Mouse (Mus musculus): ENCODE measurements at regions not wholly inside any gene's neighbourhood (a gene's known extent, or its start where the extent isn't known, plus 50 kb on each side); places are given as distances from the start of the nearest gene placed in this dataset.

DNA sequence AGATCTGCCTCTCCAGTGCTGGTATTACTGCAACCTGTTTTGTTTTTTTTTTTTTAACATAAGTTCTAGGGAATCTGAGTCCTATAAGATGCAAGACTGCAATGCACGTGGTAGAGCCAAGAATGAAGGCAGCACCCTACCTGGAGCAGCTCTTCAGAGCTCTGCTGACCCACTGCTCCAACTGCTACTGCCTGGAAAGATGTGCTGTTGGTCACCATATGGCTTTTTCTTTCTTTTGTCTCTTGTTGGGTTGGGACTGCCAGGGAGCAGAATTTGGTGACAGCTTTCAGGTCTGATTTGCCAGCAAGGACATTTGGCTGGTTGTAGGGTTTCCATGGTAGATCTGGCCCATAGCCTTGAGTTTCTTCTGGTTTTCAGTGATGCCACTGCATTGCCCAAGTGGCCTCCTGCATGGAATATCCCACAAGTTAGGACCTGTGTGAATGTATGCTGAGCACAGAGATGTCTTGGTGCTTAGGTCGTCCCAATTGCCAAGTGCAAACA, 123.9 kb upstream of the Irf2bp2 start:
- DNase-seq (ENCODE audit: low spot score in 2 of 2), result no peak

DNA sequence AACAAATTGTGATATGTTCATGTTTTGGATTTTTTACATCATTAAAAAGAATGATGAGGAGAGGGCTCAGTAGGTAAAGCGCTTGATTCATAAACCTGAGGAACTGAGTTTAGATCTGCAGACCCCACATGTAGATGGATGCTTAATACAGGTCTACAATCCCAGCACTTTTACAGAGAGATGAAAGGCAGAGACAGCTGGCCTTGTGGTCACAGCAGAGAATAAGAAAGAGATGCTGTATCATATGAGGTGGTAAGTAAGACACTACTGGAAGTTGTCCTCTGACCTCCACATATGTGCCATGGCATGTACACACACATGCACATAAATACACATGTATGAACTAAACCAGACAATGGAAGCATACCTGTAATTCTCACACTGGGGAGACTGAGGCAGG, 121.9 kb upstream of the Irf2bp2 start:
- no peak for DNase-seq (ENCODE audit: low spot score in 2 of 2)

DNA sequence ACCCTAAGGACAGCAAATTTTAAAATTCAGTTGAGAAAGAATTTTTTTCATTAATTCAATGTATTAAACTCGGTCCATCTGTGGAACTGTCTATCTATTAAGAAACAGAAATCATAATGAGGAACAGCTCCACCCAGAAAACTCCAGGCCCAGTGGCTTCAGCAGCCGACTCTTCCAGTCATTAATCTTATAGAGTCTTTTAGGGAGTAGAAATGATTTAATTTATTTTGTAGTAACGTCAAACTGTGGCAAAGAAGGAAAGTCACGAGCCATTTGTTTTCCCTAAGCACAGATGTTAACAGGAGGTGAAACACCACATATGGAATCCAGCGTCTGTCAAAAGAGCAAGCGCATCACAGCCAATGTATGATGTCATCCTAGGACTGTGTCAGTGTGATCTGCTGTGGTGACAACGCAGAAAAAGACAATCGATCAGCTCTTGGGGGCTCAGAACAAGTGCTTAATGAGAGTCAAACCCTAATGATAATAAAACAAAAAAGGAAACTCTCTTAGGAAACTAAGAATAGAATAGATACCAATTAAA, 119.9 kb upstream of the Irf2bp2 start:
- no peak for DNase-seq (ENCODE audit: low spot score in 2 of 2)

DNA sequence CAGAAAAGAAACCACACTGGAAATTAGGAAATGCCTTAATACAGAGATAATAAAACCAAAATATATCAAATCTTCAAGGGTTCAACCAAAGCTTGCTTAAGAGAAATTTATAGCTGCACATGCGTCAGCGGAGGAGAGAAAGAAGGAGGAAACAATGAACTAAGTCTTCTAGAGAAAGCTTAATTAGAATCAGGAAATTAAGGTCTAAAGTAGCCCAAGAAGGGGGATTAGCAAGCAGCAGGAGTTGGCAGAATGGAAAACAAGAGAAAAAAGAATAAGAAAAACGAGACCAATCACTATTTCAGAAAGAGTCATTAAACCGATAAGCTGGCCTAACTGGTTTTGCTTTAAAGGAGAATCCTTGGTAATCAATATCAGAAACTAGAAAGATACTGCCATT, 119.4 kb upstream of the Irf2bp2 start:
- no peak for DNase-seq (ENCODE audit: low spot score in 2 of 2)

DNA sequence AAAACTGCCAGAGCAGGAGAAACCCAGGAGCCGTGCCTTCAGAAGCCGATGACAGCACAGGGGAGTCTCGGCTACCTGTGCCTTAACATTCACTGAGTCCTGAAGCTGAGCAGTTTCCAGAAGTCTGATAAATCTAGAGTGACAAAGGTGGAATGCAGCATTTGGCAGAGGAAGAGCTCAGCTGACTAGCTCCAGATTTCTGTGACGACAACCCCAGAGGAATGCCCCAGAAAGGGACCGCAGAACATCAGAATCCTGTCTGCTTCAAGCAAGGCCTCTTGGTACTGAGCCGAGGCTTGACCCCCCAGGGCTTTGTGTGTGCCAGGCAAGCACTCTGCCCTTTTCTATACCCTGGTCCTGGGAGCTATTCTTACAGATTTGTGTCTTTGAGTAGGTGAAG, 119.0 kb upstream of the Irf2bp2 start:
- no peak for DNase-seq (ENCODE audit: low spot score in 2 of 2)

DNA sequence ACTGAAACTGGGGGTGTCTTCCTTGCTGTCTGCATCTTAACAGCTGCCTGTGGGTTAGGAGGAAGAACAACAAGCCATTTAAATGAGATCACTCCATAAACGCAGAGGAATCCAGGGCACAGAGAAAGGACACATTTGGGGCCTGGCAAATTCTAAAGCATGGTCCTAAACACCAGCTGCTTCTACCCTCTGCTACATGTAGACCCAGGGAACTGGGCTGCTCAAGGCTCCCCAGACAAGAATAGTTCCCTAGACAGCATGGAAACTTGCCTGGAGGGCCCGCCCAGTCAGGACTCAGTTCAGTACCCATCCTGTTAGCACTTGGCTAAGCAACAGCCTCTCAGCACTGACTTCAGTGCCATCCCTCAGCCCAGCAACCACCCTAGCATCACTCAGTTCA, 115.2 kb upstream of the Irf2bp2 start:
- no peak for DNase-seq (ENCODE audit: low spot score in 2 of 2)

DNA sequence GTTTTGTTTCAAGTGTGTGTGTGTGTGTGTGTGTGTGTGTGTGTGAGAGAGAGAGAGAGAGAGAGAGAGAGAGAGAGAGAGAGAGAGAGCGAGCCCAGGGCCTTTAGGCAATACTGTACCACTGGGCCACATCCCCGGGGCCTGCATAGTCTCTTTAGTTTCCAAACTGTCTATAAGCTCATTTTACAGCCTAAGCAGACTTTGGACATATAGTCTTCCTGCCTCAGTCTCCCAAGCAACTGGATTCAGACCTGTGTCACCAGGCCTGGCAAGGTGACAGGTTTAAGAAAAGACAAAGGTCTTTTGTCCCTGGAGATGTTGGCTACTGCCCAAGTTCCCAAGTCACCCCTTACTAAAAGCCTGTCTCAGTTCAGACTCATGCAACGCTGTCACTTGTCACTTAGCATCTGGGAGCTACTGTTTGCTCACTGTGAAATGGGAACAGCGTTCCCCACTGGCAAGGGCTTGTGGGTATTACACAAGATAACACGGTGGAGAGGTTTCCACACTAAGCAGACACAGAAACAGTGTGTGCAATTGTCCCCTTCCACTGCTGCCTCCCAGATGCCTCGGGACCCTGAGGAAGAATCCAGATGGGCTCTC, 113.6 kb upstream of the Irf2bp2 start:
- DNase-seq (ENCODE audit: low spot score in 2 of 2), result no peak

DNA sequence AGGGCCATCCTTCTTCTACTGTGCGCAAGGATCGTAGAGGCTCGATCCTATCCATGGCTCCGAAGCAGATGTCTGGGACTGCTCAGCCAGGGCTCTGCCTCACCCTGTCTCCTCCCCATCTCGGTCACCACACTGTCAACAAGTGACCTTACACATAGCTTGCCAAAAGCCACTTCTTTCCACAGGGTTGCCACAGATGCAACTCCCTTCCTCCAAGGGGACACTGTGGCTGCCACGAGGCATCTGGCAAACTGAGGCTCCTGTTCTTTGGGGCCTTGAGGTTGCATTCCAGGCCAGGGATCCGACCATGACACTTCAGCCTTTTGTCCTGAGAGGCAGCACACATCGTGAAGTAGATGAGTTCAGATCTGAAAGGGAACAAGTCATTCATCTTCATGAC, 112.5 kb upstream of the Irf2bp2 start:
- DNase-seq (ENCODE audit: low spot score in 2 of 2), result no peak

DNA sequence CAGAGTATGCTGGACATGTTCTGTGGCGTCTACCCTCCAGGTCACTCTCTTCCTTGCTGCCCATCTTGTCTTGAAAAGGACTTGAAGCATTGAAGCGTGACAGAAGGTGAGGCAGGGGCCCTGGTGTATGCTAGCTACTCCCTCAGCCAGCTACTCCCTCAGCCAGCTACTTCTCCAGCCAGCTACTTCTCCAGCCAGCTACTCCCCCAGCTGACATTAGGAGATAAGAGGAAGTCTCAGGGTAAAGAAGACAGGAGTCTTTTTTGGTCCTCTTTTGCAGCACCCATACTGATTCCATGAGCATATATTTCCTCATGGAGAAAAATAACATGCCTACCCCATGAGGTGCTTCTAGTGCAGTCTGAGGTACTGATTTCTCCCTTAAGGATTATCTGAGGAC, 111.6 kb upstream of the Irf2bp2 start:
- no peak for DNase-seq (ENCODE audit: low spot score in 2 of 2)

DNA sequence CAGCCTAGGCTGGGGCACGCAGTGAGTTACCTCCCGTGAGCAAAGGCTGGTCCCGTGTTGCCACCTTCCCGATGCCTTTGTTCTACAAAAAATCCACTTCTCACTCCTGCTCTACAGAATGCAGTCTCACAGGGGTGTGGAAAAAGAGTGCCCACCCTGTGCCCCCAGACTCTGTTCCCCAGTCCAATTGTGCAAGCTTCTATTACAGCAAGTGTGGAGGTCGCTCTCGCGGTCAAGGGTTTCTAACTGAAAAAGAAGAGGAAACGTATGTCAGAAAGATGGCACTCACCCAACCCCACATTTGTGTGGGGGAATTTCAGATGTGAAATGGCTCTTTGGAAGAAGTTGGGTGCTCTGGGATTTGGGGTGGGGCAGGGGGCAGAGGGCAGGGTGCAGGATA, 110.9 kb upstream of the Irf2bp2 start:
- no peak for DNase-seq (ENCODE audit: low spot score in 2 of 2)

DNA sequence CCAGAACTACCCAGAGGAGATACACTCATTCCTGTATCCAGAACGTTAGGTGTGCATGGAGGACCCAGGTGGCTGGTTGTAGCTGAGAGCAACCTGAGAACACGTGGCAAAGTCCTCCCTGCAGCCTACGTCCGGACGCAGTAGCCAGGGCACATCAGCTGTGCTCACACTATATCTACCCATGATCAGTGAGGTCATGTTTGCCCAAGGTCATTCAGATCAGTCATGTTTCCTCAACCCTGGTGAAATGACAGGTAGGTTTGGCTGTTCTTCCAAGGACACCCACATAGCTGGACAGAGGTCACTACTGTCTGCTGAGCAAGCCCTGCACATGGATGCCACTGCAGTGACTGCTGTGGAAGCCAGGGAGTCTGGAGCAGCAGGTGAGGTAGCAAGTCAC, 109.8 kb upstream of the Irf2bp2 start:
- DNase-seq (ENCODE audit: low spot score in 2 of 2), result no peak

DNA sequence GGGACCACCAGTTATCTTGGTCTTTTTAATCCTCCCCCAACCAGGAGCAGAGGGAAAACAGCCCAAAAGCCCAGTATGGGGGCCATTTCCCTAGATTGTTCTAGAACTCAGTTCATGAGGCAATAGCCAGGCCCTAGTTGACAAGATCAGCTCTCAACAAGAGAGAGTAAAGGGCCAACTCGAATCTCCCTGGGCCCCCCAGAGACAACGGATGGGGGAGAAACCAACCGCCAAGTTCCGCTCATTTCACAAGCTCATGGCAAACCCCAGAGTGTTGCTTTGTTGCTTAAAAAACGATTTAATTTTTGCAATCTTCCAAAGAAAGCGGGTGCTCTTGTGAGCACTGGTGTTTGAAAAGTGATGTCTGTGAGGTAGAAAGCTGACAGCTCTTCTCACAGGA, 108.5 kb upstream of the Irf2bp2 start:
- no peak for DNase-seq (ENCODE audit: low spot score in 2 of 2)

DNA sequence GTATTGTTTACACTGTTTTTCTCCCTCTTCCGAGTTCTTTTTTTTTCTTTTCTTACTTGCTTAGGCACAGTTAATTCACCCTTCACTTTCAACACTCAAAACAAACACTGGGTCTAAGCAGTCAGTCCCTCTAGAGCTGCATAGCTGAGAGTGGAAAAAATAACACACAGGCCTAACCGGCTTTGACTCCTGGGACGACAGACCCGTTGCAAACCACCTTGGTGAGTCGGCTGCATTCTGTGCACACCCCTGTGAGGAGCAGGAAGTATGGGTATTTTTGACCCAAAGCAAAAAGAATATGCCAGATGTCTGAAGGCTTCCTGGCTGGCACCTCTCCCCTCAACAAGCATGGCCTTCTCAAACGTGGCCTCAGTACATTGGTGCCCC, 105.6 kb upstream of the Irf2bp2 start:
- DNase-seq (ENCODE audit: low spot score in 2 of 2), result no peak

DNA sequence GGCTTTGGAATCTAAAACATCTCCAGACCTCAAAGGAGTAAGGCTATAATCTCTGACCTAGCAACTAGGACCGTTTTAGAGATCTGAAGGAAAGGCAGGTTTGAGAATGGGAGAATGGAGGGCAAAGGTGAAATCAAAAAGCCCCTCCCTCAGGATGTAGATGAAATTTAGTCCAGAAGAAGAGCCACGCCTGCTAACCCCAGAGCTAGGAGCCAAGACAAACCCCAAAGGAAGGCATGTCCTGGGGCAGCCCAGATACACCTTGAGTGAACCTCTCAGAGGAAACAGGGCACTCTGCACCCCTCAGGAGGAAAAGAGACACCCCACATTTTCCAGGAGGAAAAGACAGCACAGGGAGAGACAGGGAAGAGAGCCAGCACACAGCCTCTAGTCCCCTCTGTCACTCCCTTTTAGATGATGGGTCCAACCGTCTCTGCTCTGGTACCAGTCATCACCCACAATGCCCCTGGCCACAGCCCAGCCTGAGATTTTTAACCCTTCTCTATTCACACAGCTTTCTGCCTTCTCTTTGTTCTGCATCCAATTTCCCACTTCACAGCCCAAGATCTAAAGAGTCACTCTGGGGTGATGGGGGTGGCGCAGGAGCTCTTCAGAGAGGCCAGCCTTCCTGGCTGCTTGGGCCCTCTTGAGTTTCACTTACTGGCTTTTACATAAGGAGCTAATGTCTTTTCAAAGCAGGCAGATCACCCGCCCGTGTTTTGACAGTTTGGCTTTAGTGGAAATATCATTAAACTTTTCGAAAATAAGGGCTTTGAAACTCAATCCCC, 105.0 kb upstream of the Irf2bp2 start:
- peak in 1 of 2 experiments; percentile 25 for DNase-seq (ENCODE audit: low spot score in 2 of 2)

DNA sequence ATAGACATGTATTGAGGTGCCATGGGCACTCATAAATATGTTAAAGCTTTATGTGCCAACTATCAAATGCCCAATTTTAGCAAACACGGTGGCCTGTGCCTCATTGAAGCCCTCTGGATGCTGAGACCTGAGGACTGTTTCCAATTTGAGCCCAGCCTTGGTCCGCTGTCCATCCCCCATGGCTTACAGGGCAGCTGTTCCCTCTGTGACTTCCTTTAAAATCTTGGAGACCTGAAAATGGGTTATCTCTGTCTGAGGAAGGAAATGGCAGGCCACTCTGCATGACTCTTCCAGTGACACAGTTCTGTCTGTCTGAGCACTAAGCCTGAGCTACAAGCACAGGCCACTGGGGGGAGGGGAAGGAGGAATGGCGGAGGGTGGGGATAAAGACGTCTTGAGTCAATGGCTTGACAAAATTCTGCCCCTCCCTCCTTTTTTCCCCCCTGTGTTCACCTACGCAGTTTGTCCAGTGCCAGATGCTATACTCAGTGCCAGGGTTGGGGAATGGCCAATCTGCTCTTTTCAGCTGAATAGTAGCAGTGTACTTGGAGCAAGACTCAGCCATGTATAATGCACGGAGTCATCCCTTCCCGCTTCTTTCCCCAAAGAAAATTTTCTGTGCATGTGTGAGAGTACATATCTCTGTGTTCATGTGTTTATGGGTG, 102.7 kb upstream of the Irf2bp2 start:
- no peak for DNase-seq (ENCODE audit: low spot score in 2 of 2)

DNA sequence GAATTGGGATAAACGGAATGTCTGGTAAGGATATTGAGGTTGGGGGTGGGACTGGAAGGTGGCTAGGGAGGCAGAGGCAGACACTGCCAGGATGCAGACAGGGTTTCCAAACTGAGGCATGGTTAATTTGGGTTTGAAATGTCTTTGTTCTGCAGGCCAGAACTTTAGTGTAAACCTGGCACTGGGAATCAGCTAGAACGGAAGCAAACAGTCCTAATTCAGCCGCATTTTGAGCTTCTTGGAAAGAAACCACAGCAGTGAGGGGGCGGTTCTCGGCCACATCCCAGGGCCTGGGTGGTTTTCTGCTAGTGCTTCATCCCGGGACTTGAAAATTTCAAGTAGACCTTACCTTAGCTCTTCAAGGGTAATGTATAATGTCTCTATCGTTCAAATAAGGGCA, 100.6 kb upstream of the Irf2bp2 start:
- DNase-seq (ENCODE audit: low spot score in 2 of 2), result no peak

DNA sequence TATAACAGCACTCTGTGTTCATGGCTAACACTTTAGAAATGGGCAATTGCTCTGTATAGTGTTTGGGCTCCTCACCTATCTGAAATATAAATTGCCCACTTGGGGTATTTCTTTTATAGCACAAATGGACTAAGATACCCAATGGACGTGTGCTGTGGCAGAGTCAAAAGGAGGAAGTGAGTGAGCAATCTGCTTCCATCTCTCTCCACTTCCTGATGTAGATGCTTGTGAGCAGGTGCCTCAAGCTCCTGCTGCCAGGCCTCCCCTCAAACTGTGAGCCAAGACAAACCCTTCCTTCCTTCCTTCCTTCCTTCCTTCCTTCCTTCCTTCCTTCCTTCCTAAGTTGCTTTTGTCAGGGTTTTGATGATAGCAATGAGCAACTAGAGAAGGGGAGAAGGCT, 99.9 kb upstream of the Irf2bp2 start:
- DNase-seq (ENCODE audit: low spot score in 2 of 2), result no peak

DNA sequence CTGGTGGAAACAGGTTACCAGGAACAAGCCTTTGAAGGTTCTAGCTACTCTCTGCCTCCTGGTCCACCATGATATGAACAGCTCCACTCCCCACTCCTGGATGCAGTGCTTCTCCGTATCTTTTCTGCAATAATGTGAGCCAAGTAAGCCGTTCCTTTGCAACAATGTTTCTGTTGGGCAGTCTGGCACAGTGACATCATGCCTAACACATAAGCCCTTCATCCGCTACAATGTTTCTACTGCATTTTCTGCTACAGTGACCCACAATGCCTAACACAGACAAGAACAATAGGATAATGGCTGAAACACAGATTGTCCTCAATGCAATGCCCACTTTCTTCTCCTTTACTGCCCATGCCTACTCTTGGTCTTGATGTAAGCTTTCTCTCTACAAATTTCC, 98.9 kb upstream of the Irf2bp2 start:
- DNase-seq (ENCODE audit: low spot score in 2 of 2), result no peak

DNA sequence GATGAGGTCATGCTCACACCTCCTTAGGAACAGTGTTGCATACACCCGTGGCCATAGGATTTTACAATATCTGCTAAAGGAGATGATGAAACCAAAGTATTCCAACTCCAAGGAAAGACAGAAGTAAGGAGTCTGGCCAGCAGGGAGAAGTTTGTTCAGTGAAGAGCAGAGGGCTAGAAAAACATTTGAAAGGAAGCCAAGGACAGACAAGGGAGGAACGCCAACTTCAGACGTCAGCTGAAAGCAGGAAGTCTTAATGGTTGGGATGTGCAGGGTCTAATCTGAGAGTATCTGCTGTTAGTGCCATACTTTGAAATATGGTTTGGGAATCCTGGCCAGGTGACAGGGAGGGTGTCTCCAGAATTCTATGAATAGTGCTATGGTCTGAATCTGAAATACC, 98.5 kb upstream of the Irf2bp2 start:
- DNase-seq (ENCODE audit: low spot score in 2 of 2), result no peak

DNA sequence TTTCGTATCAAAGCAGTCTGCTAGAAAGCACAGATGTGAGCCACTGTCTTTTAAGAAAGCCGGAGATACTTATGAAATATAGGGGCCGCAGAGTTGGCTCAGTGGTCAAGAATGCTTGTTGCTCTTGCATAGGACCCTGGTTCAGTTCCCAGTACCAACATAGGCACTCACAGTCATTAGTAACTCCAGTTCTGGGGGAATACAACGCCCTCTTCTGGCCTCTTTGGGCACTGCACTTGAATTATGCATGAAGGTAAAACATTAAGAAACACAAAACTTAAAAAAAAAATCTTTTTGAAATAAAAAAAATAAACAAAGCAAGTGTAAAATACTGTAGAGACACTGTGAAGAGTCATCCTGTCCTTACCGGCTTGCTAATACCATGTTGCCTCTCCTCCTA, 94.7 kb upstream of the Irf2bp2 start:
- no peak for DNase-seq (ENCODE audit: low spot score in 2 of 2)

DNA sequence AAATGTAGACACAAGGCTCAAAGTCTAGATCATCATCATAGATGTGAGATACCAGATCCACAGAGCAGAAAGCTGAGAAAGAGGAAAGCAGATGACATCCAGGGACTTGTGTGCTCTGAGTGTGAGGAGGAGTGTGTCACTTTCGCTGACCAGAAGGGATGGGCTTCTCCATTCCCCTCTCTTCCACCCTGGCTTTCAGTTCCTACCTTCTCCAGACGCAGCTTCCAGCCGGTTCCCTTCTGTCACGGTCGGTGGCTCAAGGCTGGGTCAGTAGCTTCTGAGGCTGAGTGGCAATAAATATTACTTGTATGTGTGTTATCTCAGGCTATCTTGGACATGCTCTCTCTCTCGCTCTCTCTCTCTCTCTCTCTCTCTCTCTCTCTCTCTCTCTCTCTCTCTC, 94.2 kb upstream of the Irf2bp2 start:
- no peak for DNase-seq (ENCODE audit: low spot score in 2 of 2)

DNA sequence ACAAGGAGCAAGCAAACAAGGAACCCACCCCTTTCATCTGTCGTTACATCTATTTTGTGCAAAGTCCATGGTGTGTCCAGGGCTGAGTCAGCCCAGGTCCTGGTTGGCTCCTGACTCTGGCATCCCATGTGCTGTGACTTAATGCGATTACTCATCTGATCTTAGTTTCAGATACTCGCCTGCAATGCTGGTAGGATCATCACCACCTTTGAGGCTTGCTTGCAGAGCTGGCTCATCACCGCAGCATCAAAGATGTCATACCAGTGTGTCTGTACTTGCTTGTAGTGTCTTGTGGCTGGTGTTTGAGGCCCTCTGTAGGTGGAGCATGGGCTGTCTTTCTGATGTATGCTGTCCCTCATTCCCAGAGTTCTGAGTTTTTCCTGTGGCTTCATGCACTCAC, 93.0 kb upstream of the Irf2bp2 start:
- DNase-seq (ENCODE audit: low spot score in 2 of 2), result no peak

DNA sequence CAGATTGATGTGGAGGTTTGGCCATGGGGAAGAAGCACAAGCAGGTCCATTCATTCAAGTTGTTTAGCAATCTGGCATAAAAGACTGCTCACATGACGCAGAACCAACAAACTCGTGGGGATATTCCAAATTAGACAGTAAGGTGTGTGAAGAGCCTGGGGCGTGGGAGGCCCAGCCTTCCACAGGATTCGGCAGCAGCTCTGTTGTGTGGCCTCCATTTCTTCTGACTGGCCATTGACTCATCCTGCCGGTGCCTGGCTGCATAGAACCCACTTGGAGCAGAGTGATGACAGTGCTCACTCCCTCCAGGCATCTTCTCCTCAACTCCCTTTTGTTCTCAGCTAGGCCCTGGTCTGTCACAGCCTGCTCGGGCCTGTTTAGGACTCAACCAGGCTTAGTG, 91.6 kb upstream of the Irf2bp2 start:
- DNase-seq (ENCODE audit: low spot score in 2 of 2), result no peak
